Mouse (Mus musculus) urinary bladder, postnatal 4 days (tissue): ENCODE results near the gene Pla2g12a.
A peak's percentile ranks its signal among the peaks of the same experiment; 100 is the strongest.

Source experiments
- DNase-seq, 2 experiments: peaks; one replicate each; pipeline ENCODE4 v3.0.0; 2021 to 2022; ENCODE audit warnings: low spot score in 2 of 2

Gene Pla2g12a

GRCm38 (mm10) chr3:129878405-129879021, at the start of gene Pla2g12a:
TSS of gene Pla2g12a (plus strand) at chr3:129878606.
- peak; percentile 89 to 91 for DNase-seq

- DNase-seq: peak in 1 of 2 experiments; percentile 68
These were observed 47.8 kb upstream of the Pla2g12a start for GRCm38 (mm10) chr3:129830626-129831025.

- DNase-seq: peak; percentile 92 to 95
These were observed 47.3 kb upstream of the Pla2g12a start, which contains the start of gene Gar1 for GRCm38 (mm10) chr3:129831035-129831568. TSS of gene Gar1 (minus strand) at chr3:129831396.

GRCm38 (mm10) chr3:129835388-129835934, 42.9 kb upstream of the Pla2g12a start, which contains the start of gene Cfi:
TSS of gene Cfi (plus strand) at chr3:129835884.
- no peak for DNase-seq

- DNase-seq: no peak
These were observed 42.2 kb upstream of the Pla2g12a start for GRCm38 (mm10) chr3:129836051-129836697.

GRCm38 (mm10) chr3:129836965-129837364, 41.4 kb upstream of the Pla2g12a start:
- DNase-seq: no peak

- DNase-seq: no peak
These were observed 40.4 kb upstream of the Pla2g12a start for GRCm38 (mm10) chr3:129838017-129838416.

GRCm38 (mm10) chr3:129845868-129846267, 32.5 kb upstream of the Pla2g12a start:
- DNase-seq: no peak

GRCm38 (mm10) chr3:129846846-129847245, 31.6 kb upstream of the Pla2g12a start:
- DNase-seq: no peak

GRCm38 (mm10) chr3:129862592-129862991, 15.8 kb upstream of the Pla2g12a start:
- no peak for DNase-seq

- DNase-seq: peak in 1 of 2 experiments; percentile 66
These were observed 14.7 kb upstream of the Pla2g12a start for GRCm38 (mm10) chr3:129863698-129864097.

- DNase-seq: no peak
These were observed 1.1 kb upstream of the Pla2g12a start for GRCm38 (mm10) chr3:129877327-129877726.

- no peak for DNase-seq
These were observed 838 bp downstream of the Pla2g12a start for GRCm38 (mm10) chr3:129879131-129879757.

GRCm38 (mm10) chr3:129879913-129880312, 1.5 kb downstream of the Pla2g12a start:
- no peak for DNase-seq

- DNase-seq: no peak
These were observed 2.7 kb downstream of the Pla2g12a start for GRCm38 (mm10) chr3:129880925-129881593.

GRCm38 (mm10) chr3:129885577-129885976, 7.2 kb downstream of the Pla2g12a start:
- no peak for DNase-seq

- no peak for DNase-seq
These were observed 8.0 kb downstream of the Pla2g12a start for GRCm38 (mm10) chr3:129886430-129886829.

- DNase-seq: no peak
These were observed 9.5 kb downstream of the Pla2g12a start for GRCm38 (mm10) chr3:129887779-129888517.

GRCm38 (mm10) chr3:129892003-129892402, 13.6 kb downstream of the Pla2g12a start:
- no peak for DNase-seq

GRCm38 (mm10) chr3:129893143-129893542, 14.7 kb downstream of the Pla2g12a start:
- no peak for DNase-seq

GRCm38 (mm10) chr3:129896591-129896990, 18.2 kb downstream of the Pla2g12a start:
- DNase-seq: no peak
